Mouse (Mus musculus) erythroblast, embryonic 14.5 days (primary cell): ENCODE data around the gene Dgkz. TPM values are rescaled to one million over a fixed set of nuclear protein-coding genes. Genes with fewer than 3 reads are reported as not detected.

Experiments used
- H3K27me3 ChIP-seq: 2 replicates; pipeline ENCODE4 v1.6.1; 2012; ENCODE audit warnings: inconsistent platforms; ENCODE audit not compliant: control insufficient read depth
- H3K36me3 ChIP-seq: 2 replicates; pipeline ENCODE4 v1.6.1; 2012; ENCODE audit warnings: mild to moderate bottlenecking, inconsistent platforms; ENCODE audit not compliant: control insufficient read depth
- H3K4me1 ChIP-seq: 2 replicates; pipeline ENCODE4 v1.6.1; 2012; ENCODE audit warnings: inconsistent platforms; ENCODE audit not compliant: control insufficient read depth
- H3K4me3 ChIP-seq: replicated peaks from 2 replicates; pipeline ENCODE3; 2012; ENCODE audit warnings: moderate library complexity, mild to moderate bottlenecking, inconsistent platforms
- H3K9me3 ChIP-seq: 2 replicates; pipeline ENCODE4 v1.6.1; 2012; ENCODE audit warnings: low read length, inconsistent platforms, mixed read lengths; ENCODE audit not compliant: control insufficient read depth
- GATA1 ChIP-seq: IDR thresholded peaks from 2 replicates; pipeline ENCODE4 v1.6.1; 2012; ENCODE audit warnings: low read length, inconsistent platforms, mixed read lengths
- TAL1 ChIP-seq: IDR thresholded peaks from 3 replicates; pipeline ENCODE4 v1.6.1; 2012; ENCODE audit warnings: low read length, inconsistent platforms, mixed read lengths
- polyA plus RNA-seq: library from polyadenylated mRNA; stranded (reverse); fragments of >175 nt; gene quantifications from 2 replicates; pipeline ENCODE4 v1.2.3, GENCODE M21; 2012

Gene Dgkz
- polyA plus RNA-seq, 1 experiment: 6.0 TPM

GRCm38 (mm10) chr2:92014248-92014647, 38.6 kb upstream of the Dgkz start:
- TF ChIP-seq GATA1: no peak
- no peak for TF ChIP-seq TAL1
- H3K9me3 ChIP-seq: no peaks in the 10 kb centered on the region
- peaks cover 3% of the 10 kb centered on the region; the same call in 1 of the 2 replicates for H3K27me3 ChIP-seq

GRCm38 (mm10) chr2:92012768-92013445, 37.2 kb upstream of the Dgkz start:
- Histone ChIP-seq H3K36me3 (no peaks in the 10 kb centered on the region), H3K27me3 (peaks cover 3% of the 10 kb centered on the region; the same call in 1 of the 2 replicates)
- TF ChIP-seq TAL1: no peak
- no peak for TF ChIP-seq GATA1

More at GRCm38 (mm10) chr2:92014248-92014647, 38.6 kb upstream of the Dgkz start:
- no peak overlapping the region for H3K4me3 ChIP-seq
- no peaks in the 10 kb centered on the region for H3K4me1 ChIP-seq
- no peaks in the 10 kb centered on the region for H3K36me3 ChIP-seq

GRCm38 (mm10) chr2:92011424-92012353, 36.0 kb upstream of the Dgkz start:
- Histone ChIP-seq H3K36me3 (no peaks in the 10 kb centered on the region), H3K9me3 (no peaks in the 10 kb centered on the region), H3K27me3 (peaks cover 12% of the 10 kb centered on the region), H3K4me3 (no peak overlapping the region), H3K4me1 (peaks cover 24% of the 10 kb centered on the region)
- no peak for TF ChIP-seq TAL1
- TF ChIP-seq GATA1: no peak

More at GRCm38 (mm10) chr2:92012768-92013445, 37.2 kb upstream of the Dgkz start:
- peaks cover 13% of the 10 kb centered on the region for H3K4me1 ChIP-seq
- no peak overlapping the region for H3K4me3 ChIP-seq
- no peaks in the 10 kb centered on the region for H3K9me3 ChIP-seq

- Histone ChIP-seq H3K9me3 (no peaks in the 10 kb centered on the region), H3K36me3 (no peaks in the 10 kb centered on the region), H3K4me1 (peaks cover 27% of the 10 kb centered on the region), H3K4me3 (peak overlapping the region; percentile 67), H3K27me3 (peaks cover 16% of the 10 kb centered on the region)
- TF ChIP-seq GATA1: no peak
- no peak for TF ChIP-seq TAL1
Measured at GRCm38 (mm10) chr2:92008623-92009404, 33.1 kb upstream of the Dgkz start.

GRCm38 (mm10) chr2:92007933-92008622, 32.4 kb upstream of the Dgkz start:
- Histone ChIP-seq H3K4me3 (peak overlapping the region; percentile 67), H3K36me3 (no peaks in the 10 kb centered on the region), H3K4me1 (peaks cover 27% of the 10 kb centered on the region), H3K27me3 (peaks cover 18% of the 10 kb centered on the region), H3K9me3 (no peaks in the 10 kb centered on the region)
- no peak for TF ChIP-seq TAL1
- no peak for TF ChIP-seq GATA1

GRCm38 (mm10) chr2:92006983-92007921, 31.6 kb upstream of the Dgkz start:
- Histone ChIP-seq H3K27me3 (peaks cover 18% of the 10 kb centered on the region), H3K9me3 (no peaks in the 10 kb centered on the region), H3K36me3 (no peaks in the 10 kb centered on the region), H3K4me1 (peaks cover 27% of the 10 kb centered on the region), H3K4me3 (peak overlapping the region; percentile 67)
- no peak for TF ChIP-seq TAL1

GRCm38 (mm10) chr2:92006491-92006890, 30.8 kb upstream of the Dgkz start:
- Histone ChIP-seq H3K36me3 (no peaks in the 10 kb centered on the region), H3K27me3 (peaks cover 23% of the 10 kb centered on the region), H3K4me3 (no peak overlapping the region), H3K4me1 (peaks cover 27% of the 10 kb centered on the region), H3K9me3 (no peaks in the 10 kb centered on the region)
- TF ChIP-seq TAL1: no peak
- TF ChIP-seq GATA1: no peak
